Mouse (Mus musculus) ES-E14 (cell line): ENCODE data around the gene Supt6. TPM values are rescaled to one million over a fixed set of nuclear protein-coding genes. Genes with fewer than 3 reads are reported as not detected.

Experiments
- DNase-seq: peaks from one replicate; pipeline ENCODE4 v3.0.0-alpha.2; 2013; ENCODE audit warnings: low read depth, low spot score
- H3K27ac ChIP-seq: 2 replicates; pipeline ENCODE4 v1.5.1; 2012; ENCODE audit warnings: low read depth, mild to moderate bottlenecking, low read length, moderate library complexity, mixed read lengths; ENCODE audit not compliant: poor library complexity, insufficient read depth, severe bottlenecking
- H3K36me3 ChIP-seq: 2 replicates; pipeline ENCODE4 v1.6.1; 2012; ENCODE audit warnings: mild to moderate bottlenecking, low read length, moderate library complexity, mixed read lengths; ENCODE audit not compliant: control insufficient read depth, poor library complexity, insufficient read depth, severe bottlenecking
- H3K4me1 ChIP-seq, 2 experiments: fragments of 150-350 bp in 1 of 2; sonication (generic) in 1 of 2; 2 replicates each; pipeline ENCODE4 v1.6.1; 2012; ENCODE audit warnings: low read length in 2 of 2, mild to moderate bottlenecking in 1 of 2, mixed read lengths in 1 of 2; ENCODE audit not compliant: control insufficient read depth in 2 of 2, insufficient read depth in 2 of 2, poor library complexity in 1 of 2
- H3K4me3 ChIP-seq, 2 experiments: fragments of 150-350 bp in 1 of 2; sonication (generic) in 1 of 2; 2 replicates each; pipeline ENCODE4 v1.5.1; 2012; ENCODE audit warnings: low read length in 2 of 2, low read depth in 1 of 2, mild to moderate bottlenecking in 1 of 2, mixed read lengths in 1 of 2; ENCODE audit not compliant: insufficient read depth in 1 of 2, poor library complexity in 1 of 2, severe bottlenecking in 1 of 2
- H3K9ac ChIP-seq: 2 replicates; pipeline ENCODE4 v1.6.1; 2012; ENCODE audit warnings: low read depth, mild to moderate bottlenecking, low read length, mixed read lengths; ENCODE audit not compliant: poor library complexity, insufficient read depth, severe bottlenecking
- H3K9me3 ChIP-seq: fragments of 150-350 bp; sonication (generic); 2 replicates; pipeline ENCODE4 v1.6.1; 2012; ENCODE audit warnings: low read depth, mild to moderate bottlenecking, low read length; ENCODE audit not compliant: control insufficient read depth, insufficient read depth
- CHD2 ChIP-seq: IDR thresholded peaks from 2 replicates; pipeline ENCODE4 v1.6.1; 2014; ENCODE audit warnings: mild to moderate bottlenecking, low read depth, low read length, inconsistent platforms
- HCFC1 ChIP-seq: IDR thresholded peaks from 2 replicates; pipeline ENCODE4 v1.6.1; 2012; ENCODE audit warnings: low read length, inconsistent platforms, borderline replicate concordance; ENCODE audit not compliant: insufficient read depth
- MAFK ChIP-seq: IDR thresholded peaks from 2 replicates; pipeline ENCODE4 v1.6.1; 2014; ENCODE audit warnings: mild to moderate bottlenecking, low read depth, low read length, inconsistent platforms; ENCODE audit not compliant: insufficient read depth
- ZC3H11A ChIP-seq: IDR thresholded peaks from 2 replicates; pipeline ENCODE4 v1.6.1; 2012; ENCODE audit warnings: low read depth, mild to moderate bottlenecking, inconsistent platforms, low read length, borderline replicate concordance
- ZNF384 ChIP-seq: IDR thresholded peaks from 2 replicates; pipeline ENCODE4 v1.6.1; 2012; ENCODE audit warnings: low read depth, low read length, inconsistent platforms
- in situ Hi-C, 2 experiments: fragments of 600-800 bp; cut with MboI; formaldehyde crosslinking; loops; one replicate each; pipeline ENCODE4 v1.15.1; 2025; ENCODE audit warnings: low sequenced_read_pairs in 2 of 2, inconsistent platforms in 1 of 2; ENCODE audit not compliant: unreplicated experiment in 2 of 2
- total RNA-seq: library from RNA; depleted of rRNA; stranded (reverse); fragments of 300-350 nt; gene quantifications from 2 replicates; pipeline ENCODE4 v1.2.3, GENCODE M21; 2012

The Supt6 gene
- total RNA-seq, 1 experiment, result 63.0 TPM

- Histone ChIP-seq H3K36me3 (peaks cover 54% of the 10 kb centered on the region), H3K9me3 (no peaks in the 10 kb centered on the region), H3K9ac (no peak overlapping the region), H3K27ac (no peak overlapping the region), H3K4me1 (no peaks in the 10 kb centered on the region), H3K4me3 (no peak overlapping the region)
- in situ Hi-C loops, result no loop called here
- TF ChIP-seq MAFK (no peak), HCFC1 (no peak), ZNF384 (no peak), ZC3H11A (no peak), CHD2 (no peak)
- DNase-seq, result no peak
Measured at GRCm38 (mm10) chr11:78265571-78265970, 19.8 kb upstream of the Supt6 start.

- Histone ChIP-seq H3K27ac (no peak overlapping the region), H3K4me3 (peak overlapping the region; percentile 94 to 95; a peak in 3 of 4 replicates)
- TF ChIP-seq ZC3H11A (no peak), HCFC1 (0 out of 2 replicates have a peak, but pooled peaks have one; percentile 36), MAFK (no peak), ZNF384 (peak; percentile 89)
Measured at GRCm38 (mm10) chr11:78262550-78262949, 16.8 kb upstream of the Supt6 start.

GRCm38 (mm10) chr11:78261380-78262352 is 15.9 kb upstream of the Supt6 start, which contains the start of gene 2610507B11Rik:
Gene 2610507B11Rik (plus strand): TSS chr11:78261752.
- no peaks in the 10 kb centered on the region for H3K4me1 ChIP-seq
- TF ChIP-seq ZNF384 (no peak), MAFK (no peak), ZC3H11A (peak; percentile 65; the same call in 1 of the 2 replicates), CHD2 (no peak), HCFC1 (0 out of 2 replicates have a peak, but pooled peaks have one; percentile 15)
- peaks cover 25% of the 10 kb centered on the region for H3K36me3 ChIP-seq
- peak; percentile 85 for DNase-seq
- H3K4me3 ChIP-seq, result peak within 1 kb of the TSS; percentile 94 to 95
- H3K9me3 ChIP-seq, result no peaks in the 10 kb centered on the region
- in situ Hi-C loops, result no loop called here
- H3K9ac ChIP-seq, result peak within 1 kb of the TSS; percentile 92
- peak within 1 kb of the TSS; percentile 58 for H3K27ac ChIP-seq

More at GRCm38 (mm10) chr11:78262550-78262949, 16.8 kb upstream of the Supt6 start:
- in situ Hi-C loops, result no loop called here
- H3K9ac ChIP-seq, result no peak overlapping the region; the same call in 1 of the 2 replicates
- peak; percentile 47 for DNase-seq
- peaks cover 32% of the 10 kb centered on the region for H3K36me3 ChIP-seq
- no peaks in the 10 kb centered on the region for H3K4me1 ChIP-seq
- H3K9me3 ChIP-seq, result no peaks in the 10 kb centered on the region

GRCm38 (mm10) chr11:78260489-78261258 is 14.9 kb upstream of the Supt6 start:
- in situ Hi-C loops, result no loop called here
- Histone ChIP-seq H3K4me3 (0 out of 4 replicates have a peak overlapping the region, but pooled peaks of 1 of the 2 experiments have one; percentile 3), H3K9ac (peak overlapping the region; percentile 50; the same call in 1 of the 2 replicates), H3K27ac (no peak overlapping the region), H3K4me1 (no peaks in the 10 kb centered on the region), H3K9me3 (no peaks in the 10 kb centered on the region), H3K36me3 (peaks cover 19% of the 10 kb centered on the region)
- no peak for DNase-seq
- TF ChIP-seq ZNF384, result 0 out of 2 replicates have a peak, but pooled peaks have one; percentile 15
- no peak for TF ChIP-seq ZC3H11A
